Mouse (Mus musculus) mouse trophoblast stem cell (cell line): ENCODE measurements at regions not wholly inside any gene's neighbourhood (a gene's known extent, or its start where the extent isn't known, plus 50 kb on each side); places are given as distances from the start of the nearest gene placed in this dataset.
"Not testable (repeated sequence)": the region's sequence is repeated elsewhere in the genome, so short reads cannot be mapped to it uniquely, and the experiment has no call there.

Experiments used
- in situ Hi-C, 2 experiments: fragments of 300-500 bp; cut with MseI, MboI; formaldehyde crosslinking; loops; 2 replicates in 1 of 2; 3 replicates in 1 of 2; pipeline ENCODE4 v1.15.1; 2025

DNA sequence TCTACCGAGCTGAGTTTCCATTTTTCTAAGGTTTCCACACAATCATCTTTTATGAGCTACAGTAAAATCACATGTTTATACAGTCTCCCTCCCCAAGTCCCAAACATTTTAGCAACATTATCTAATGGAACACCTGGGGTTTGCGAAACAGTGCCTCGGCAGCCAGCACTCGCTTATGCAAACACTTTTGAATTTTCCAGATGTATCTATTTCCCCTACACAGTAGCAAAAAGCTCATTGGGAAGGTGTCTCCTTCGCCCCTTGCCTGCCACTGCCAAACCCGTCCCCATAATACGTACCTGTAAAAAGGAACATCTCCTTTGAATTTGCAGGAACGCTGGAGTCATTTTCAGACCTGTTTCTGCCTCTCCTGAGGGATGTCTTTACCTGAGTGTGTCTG is 149.6 kb upstream of the Mocs1 start:
- in situ Hi-C loops = loop anchor here in 1 of 2 experiments (10.0 kb wide), 1 partner anchor 126 kb away; no protein-coding TSS in a partner anchor

DNA sequence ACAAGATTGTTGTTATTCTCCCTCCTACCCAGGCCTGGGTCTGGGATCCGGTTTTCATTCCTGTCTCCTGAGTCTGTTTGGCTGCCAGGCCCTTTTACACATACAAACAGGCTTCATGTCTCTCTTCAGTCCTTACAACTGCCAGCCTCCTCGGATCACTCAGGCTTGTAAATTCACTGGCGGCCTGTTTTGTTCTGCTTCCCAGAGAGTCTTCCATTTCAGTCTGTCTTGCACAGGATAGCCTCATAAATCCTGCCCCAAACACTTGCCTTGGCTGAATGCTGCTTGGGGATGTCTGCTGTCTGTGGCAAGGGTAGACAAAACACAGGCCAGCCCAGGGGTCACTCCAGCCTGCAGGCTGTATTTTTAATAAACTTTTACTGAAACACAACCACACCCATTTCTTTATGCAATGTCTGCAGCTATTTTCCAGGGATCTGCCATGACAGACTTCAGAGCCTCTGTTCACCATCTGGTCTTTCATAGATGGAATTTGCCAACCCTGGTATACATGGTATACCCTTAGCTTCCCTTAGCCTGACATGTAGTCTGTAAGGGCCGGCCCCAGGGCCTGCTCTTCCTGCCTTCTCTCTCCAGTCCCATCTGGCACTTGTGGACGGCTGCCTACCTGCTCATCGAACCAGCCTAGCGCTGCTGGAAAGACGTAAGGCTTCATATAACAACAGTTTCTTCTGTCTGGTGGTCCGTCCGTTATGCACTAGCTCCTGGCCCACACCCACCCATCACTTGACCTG is 149.0 kb upstream of the Mocs1 start:
- in situ Hi-C loops = loop anchor here in 1 of 2 experiments (10.0 kb wide), 1 partner anchor 126 kb away; no protein-coding TSS in a partner anchor

DNA sequence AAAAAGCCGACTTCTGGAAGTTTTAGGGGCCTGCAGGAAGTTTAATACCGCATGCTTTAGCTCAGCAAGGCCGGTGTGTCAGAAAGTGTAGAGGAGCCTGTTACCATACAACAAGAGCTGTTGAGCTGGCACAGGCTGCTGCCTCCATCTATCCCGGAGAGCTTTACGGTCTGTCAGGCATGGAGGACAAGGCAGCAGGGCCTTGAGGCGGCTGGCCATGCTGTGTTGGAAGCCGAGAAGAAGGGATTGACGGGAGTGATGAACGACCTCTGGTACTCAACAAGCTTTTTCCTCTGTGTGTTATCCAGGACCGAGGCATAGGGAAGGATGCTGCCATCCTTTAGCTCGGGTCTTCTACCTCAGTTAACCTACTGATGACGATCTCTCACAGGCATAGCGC is 146.8 kb upstream of the Mocs1 start:
- in situ Hi-C loops = no loop called here

DNA sequence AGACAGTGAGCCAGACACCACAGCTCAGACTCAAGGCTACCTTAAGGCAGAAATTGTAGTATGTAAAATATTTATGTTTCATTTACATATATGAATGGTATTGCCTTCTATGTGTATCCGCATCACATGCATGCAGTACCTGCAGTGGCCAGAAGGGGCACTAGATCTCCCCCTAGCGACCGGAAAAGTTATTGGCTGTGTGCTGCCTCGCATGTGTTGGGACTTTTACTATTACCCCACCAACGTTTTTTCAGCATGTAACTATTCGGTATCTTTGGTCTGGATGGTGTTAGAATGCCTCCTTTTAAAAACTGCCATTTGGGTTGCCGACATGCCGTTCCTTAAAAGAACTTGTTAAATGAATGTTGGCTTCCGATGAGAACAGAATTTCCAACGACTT is 145.7 kb upstream of the Mocs1 start:
- in situ Hi-C loops = no loop called here

DNA sequence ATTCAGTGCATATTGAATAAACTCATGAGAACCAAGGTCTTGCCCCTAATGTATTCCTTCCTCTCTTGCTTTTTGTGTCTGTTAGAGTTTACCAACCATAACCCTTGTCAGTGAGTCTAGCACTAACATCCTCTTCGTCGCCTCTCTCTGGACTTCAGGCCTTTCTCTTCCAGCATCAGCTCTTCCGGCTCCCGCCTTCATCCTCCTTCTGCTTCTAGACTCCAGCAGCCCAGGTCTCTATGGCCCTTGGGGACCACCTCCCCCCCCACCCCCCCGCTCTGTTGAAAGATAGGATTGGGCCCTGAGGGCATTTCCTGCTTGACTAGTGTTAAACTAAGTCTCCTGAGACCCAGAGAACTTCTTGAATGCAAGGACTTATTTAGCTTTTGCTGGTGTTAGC is 144.7 kb upstream of the Mocs1 start:
- in situ Hi-C loops = no loop called here

DNA sequence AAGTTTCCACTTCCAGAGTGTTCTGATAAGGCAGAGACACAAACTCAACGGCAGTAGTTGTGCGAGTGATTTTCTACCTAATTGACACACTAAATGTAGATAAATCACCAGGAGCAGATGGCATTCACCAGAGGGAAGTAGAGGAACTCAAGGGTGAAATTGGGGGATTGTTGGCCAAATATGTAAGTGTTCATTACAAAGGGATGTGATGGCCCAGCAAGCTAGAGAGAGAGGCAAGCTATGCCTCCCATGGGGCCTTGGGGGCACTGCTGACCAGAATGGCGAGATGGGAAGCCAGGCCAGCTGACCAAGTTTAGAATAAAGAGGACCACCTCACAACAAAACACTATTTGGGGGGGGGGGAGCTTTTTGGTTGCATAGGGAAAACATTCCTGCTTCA is 136.5 kb upstream of the Mocs1 start:
- in situ Hi-C loops = no loop called here

DNA sequence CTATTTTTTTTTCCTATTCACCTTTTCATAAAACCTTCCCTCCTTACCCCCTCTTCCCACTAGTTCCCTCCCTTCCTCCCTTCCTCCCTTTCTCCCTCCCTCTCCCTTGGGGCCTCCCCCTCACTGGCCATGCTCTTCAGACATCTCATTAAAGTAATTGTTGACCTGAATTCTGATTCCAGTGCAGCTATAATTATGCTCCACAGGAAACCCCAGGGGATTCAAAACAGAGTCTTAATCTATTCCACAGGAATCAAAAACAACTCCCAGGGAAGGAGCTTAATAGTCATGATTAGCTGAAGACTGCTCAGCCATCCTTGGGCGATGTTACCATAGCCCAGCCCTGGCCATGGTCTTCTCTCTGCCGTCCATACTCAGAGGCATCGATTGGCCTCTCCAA is 123.7 kb upstream of the Mocs1 start:
- in situ Hi-C loops = no loop called here

DNA sequence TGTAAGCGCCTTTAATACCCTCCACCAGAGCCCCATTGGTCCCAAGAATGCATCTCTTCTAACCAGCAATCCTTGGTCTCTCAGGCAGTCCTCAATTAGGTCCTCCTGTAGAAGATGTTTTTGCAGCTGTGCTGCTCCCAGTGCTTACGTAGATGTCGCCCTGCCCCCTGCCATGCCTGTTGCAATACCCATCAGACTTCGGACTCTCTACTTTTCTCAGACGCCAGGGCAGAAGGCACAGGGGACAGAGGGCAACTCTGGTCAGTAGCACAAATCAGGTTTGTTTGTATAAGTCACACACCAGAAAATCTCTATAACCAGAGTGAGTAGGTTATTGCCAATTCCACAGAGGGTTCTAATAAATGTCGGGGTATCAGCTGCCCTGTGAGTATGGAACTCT is 123.0 kb upstream of the Mocs1 start:
- in situ Hi-C loops = no loop called here

DNA sequence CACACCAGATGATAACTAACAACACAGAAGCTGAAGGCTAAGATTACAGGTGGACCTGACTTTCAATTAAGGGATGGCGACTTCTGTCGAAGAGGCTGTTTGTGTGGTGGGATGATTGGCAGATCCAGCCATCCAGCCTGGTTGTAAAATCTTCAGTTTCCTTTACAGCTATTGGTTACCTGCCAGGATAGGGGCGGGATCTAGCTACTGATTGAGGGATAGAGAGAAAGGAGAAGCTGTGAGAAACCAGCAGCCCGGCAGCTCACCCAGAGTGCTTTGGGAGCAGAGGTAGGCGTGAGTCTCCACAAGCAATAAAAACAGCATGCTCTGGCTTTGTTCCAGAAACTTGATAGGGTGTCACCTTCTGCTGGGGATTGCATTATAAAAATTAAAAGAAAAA is 119.1 kb upstream of the Mocs1 start:
- in situ Hi-C loops = no loop called here

DNA sequence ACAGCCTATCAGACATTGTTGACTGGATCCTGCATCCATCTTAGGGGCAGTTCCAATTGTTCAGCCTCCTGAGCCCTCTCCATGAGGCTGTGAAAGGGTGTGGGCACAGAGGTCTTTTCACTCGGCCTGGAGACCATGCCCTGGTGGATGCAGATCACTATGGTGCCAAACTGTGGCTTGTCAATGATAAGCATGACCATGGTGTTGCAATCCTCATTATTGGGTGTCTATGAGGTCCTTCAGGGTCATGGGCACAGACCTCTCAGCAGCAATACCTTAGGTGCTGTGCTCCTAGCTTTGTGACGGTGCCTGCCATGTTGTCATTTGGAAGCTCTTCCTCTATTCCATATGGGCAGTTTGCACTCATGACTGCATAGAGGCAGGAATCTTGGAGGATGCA is 114.0 kb upstream of the Mocs1 start:
- in situ Hi-C loops = no loop called here

DNA sequence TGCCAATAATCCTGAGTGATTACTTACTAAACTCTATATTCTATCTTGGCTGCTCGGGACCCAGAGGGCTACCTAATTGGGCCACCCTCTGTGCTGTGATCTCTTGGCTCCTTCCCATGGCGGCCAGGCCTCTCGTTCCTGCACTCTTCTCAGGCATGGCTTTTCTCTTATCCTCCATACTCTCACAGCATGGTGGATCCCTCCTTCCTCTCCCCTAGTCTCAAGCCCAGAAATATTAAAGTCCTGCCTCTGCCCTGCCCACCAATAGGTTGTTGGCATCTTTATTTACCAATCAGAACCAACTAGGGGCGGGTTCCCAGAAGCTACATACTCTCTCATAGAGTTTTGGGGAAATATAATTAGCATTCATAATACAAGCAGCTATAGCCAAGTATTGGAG is 100.6 kb upstream of the Mocs1 start:
- in situ Hi-C loops = no loop called here

DNA sequence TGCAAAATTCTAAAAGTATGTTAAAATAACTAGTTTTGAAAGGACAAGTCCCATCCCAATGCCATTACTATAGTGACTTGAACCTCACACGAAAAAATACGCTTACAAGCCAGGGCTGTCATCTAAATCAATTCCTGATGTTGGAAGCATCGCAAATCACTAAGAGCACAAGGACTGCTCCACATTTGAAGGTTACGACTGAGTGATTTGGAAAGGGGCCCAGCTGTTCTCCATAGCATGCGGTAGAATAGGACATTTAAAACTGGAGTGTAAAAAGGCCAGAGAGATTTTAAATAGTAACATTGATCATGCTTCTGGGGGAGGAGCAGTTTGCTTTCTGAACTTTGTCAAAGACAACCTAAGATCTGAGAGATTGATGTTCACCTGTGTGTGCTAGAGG is 92.8 kb upstream of the Mocs1 start:
- in situ Hi-C loops = no loop called here

DNA sequence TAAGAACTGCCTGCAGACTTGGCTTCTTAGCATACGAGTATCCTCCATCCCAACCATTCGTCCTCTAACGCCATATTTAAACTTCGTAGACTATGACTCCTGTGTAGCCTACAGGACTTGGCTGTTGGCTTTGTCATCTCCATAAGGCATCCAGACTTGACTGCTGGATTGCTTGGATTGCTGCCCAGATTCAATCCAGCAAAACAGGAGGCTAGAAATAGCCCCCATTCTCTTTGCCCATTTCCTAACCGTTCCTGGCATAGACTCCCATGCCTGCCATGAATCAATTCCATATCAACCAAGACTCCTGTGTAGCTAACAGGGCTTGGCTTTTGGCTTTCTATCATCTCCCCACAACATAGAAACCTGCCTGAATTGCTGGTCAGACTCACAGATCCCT is 90.3 kb upstream of the Mocs1 start:
- in situ Hi-C loops = no loop called here

DNA sequence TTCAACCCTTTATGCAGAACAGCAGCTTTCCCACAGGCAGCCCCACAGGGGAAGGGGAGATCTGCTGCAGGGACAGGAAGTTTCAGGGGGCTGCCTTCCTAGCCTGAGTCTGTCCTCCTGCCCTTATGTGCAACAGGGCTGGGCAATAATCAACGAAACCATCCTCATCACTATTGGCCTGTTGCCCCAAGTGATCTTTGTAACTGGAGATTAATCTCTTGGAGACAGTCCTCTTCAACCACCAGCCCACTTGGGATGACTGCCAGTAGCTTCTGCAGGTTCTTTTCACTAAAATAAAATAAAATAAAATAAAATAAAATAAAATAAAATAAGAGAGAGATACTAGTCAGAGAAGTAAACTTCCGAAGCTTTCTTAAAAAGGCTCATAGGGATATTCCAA is 85.5 kb upstream of the Mocs1 start:
- in situ Hi-C loops = no loop called here

DNA sequence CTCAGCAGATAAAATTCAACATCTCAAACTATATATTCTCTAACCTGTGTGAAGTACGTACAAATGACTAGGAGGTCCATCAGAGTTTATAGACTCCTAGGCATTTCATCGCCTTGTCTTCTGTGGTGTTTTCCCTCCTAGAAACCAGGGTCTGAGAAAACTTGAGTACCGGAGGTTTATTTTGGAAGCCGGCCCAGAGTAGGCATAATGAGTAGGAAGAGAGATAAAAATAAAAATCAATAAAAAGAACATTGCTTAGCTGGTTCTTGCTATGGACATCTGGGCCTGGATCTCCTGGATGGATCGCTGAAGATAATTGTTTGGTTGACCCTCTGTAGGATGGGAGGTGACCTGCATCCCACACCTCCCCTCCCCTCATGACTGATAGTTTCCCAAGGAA is 81.5 kb upstream of the Mocs1 start:
- in situ Hi-C loops = no loop called here

DNA sequence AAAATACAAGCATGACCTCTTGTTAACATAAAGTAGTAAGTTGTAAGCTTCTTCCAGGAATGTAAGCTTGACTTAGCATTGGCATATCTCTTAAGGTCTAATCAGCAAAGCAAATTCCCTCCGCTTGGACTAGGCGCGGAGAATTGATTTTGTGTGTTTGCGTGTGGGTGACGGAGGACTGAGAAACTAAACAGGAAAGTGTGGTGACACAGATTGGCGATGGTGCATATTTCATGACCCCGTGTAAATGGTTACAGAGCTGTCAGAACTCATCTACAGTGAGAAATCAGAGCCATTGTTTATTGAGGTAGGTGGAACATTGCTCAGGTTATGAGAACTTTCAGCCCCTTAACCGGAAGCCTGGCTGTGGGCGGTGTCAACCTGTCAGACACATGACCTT is 78.8 kb upstream of the Mocs1 start:
- in situ Hi-C loops = no loop called here

DNA sequence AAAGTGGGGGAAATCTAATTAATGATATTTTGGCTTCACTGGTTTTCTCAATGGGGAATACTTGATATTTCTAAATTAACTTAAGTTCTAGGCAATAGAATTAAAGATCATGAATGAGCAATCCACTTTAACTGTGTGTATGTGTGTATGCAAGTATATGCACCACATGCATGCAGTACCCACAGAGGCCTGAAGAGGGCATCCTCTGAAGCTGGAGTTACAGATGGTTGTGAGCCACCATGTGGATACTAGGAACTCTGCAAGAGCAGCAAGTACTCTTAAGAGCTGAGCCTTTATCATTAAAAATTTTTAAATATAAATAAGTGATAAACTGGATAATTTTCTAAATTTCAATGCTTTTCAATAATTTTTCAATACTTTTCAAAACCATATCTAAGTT is 69.0 kb upstream of the Mocs1 start:
- in situ Hi-C loops = no loop called here

DNA sequence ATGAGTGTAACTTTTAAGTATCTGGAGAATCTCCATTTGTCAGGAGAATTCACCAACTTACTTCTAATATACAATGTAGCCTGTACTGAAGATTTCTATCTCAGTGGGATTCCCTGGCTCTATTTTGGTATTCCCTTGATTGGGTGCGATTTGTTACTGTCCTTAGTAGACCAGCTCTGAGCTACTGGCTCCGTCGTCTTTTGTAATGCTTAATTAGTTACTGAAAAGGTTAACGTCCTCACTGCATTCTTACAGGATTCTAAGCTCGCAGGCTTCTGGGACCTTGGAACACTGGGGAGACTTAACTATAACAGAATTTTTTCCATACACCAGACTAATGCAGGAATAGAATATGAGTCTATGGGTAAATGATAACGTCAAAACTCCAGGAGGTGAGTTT is 67.9 kb upstream of the Mocs1 start:
- in situ Hi-C loops = not testable (repeated sequence)

DNA sequence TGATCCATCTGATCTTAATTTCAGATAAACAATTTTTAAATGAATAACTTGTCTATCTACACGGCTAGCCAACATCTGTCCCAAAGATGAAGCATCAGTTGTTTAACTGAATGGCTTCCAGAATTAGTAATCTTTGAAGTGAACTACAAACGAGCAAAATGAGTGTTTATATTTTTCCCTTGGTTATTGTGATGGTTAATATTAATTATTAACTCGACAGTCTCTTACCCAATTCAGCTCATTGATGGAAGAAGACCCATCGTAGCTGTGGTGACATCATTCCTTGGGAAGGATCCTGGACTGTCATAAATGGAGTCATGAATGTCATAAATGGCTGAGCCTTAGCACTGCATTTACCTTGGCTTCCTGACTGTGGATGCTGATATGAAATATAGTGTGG is 60.4 kb upstream of the Mocs1 start:
- in situ Hi-C loops = no loop called here

DNA sequence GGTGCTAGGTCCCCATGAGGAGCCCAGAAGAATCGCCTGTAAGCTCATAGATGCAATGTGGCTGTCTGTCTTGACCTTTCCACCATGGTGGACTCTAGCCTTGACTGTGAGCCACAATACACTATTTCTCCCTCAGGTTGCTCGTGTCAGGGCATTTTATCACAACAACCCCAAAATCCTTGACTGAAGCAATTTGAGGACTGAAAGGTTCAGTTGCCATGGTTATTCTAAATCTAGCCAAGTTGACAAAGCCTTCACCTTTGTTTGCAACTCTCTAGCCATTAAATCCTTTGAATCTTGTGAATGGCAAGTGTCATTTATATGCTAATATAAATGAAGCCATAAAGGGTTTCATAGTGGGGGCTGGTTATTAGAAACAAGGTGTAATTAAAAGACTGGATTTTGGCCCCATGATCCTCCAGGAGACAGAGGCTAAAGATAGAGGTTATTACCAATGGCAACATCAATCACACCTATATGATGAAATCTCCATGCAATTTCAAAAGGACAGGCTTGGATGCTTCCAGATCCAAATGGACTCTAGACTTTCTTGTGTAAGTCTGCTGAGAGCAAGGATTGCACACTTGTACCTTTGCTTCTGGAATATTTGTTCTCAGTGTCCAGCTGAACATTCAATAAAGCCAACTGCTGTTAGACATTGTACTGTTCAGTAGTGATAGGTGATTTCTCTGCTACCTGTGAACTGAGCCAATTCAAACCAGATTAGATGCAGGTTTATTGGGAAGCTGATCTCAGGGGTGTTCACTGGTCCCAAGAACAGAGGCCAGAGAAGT is 59.5 kb upstream of the Mocs1 start:
- in situ Hi-C loops = no loop called here

DNA sequence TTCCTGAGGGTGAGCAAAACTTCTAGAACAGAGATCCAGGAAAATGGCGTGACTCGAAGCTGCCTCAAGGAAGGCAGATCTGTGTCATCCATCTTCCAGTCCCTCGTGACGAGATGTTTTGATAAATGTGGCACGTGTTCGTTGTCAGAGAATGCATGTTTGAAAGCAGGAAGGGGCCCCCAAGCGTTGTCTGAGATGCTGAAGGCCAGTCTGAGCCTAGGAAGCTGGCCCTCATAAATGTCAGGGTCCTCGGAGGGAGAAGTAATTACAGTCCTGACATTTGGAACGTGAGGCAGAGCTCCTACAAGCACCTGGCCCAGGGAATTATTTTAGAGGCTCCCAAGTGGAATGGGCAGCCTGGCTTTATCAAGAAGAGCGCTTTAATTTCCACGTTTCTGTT is 50.5 kb upstream of the Mocs1 start:
- in situ Hi-C loops = no loop called here
